Mouse (Mus musculus): Measurements from ENCODE around the gene Kiz. TPM values are rescaled to one million over a fixed set of nuclear protein-coding genes. Genes with fewer than 3 reads are reported as not detected.

Kiz gene
- polyA plus RNA-seq, 1 experiment from 2014 or later, result 32.2 TPM

GRCm38 (mm10) chr2:146877423-146878098 is 21.9 kb downstream of the Kiz start:
- H3K4me1 ChIP-seq, result no peaks in the 10 kb centered on the region
- no peaks in the 10 kb centered on the region for H3K9me3 ChIP-seq (replicated peaks)
- no peak overlapping the region for H3K4me3 ChIP-seq
- 89% methylated on average over 1 of the region's 1 CpGs for WGBS
- H3K36me3 ChIP-seq, result no peaks in the 10 kb centered on the region
- H3K27me3 ChIP-seq (ENCODE audit: low read depth, poor library complexity, severe bottlenecking), result peaks cover 11% of the 10 kb centered on the region; the same call in 1 of the 2 replicates
- DNase-seq (ENCODE audit: low spot score), result no peak
- no peak overlapping the region for H3K27ac ChIP-seq (replicated peaks)

DNA sequence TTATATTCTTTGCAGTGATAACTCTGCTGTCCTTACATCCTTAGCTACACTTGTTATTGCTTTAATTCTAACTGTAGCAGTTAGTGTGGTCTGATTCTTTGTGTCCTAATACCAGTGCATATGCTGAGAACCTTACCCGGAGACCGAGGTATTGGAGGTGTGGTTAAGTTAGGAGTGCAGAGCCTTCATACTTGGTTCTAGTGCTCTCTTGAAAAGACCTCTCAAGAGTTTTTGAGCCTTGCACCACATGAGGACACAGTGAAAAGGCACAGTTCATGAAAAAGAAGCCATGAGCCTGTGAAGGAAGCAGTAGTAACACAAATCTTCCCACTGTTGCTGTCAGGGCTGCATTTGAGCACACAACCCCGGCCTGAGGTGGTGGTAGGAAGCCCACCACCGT is 26.0 kb downstream of the Kiz start:
- no peak overlapping the region for H3K27ac ChIP-seq (replicated peaks)
- no peaks in the 10 kb centered on the region for H3K9me3 ChIP-seq (replicated peaks)
- WGBS, result 95% methylated on average over 4 of the region's 4 CpGs
- no peaks in the 10 kb centered on the region for H3K36me3 ChIP-seq
- H3K4me3 ChIP-seq, result no peak overlapping the region
- H3K4me1 ChIP-seq, result peaks cover 23% of the 10 kb centered on the region
- peaks cover 11% of the 10 kb centered on the region; the same call in 1 of the 2 replicates for H3K27me3 ChIP-seq (ENCODE audit: low read depth, poor library complexity, severe bottlenecking)
- DNase-seq (ENCODE audit: low spot score), result no peak

DNA sequence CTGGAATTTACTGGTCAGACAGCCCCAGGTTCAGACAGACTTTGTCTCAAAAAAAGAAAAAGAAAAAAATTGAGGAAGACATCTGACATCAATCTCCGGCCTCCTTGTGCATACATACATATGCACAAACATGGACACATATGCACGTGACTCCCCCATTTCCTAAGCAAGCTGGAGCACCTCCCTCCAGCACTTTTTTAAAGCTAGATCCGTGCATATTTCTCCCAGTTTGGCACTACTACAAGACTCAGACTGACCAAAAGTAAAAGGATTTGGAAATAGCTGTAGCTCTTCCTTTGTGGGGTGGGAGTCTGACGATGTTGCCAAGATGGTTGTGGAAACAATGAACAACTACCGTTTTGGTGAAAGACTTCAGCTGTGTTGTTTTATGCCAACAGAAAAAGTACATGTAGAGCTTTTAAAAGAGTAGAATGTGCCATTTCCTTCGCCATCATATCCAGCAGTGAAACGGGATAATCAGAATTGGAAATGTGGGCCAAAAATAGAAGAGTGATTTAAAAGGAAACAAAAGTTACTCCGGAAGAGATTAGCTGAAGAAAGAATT is 28.7 kb downstream of the Kiz start:
- Histone ChIP-seq H3K9me3 (replicated peaks) (no peaks in the 10 kb centered on the region; the same call in 1 of the 2 replicates), H3K4me1 (peaks cover 23% of the 10 kb centered on the region), H3K36me3 (peaks cover 8% of the 10 kb centered on the region), H3K4me3 (no peak overlapping the region), H3K27me3 (ENCODE audit: low read depth, poor library complexity, severe bottlenecking) (peaks cover 11% of the 10 kb centered on the region; the same call in 1 of the 2 replicates), H3K27ac (replicated peaks) (peak overlapping the region; percentile 59; the same call in 1 of the 2 replicates)
- 46% methylated on average over 8 of the region's 8 CpGs for WGBS
- DNase-seq (ENCODE audit: low spot score), result no peak

DNA sequence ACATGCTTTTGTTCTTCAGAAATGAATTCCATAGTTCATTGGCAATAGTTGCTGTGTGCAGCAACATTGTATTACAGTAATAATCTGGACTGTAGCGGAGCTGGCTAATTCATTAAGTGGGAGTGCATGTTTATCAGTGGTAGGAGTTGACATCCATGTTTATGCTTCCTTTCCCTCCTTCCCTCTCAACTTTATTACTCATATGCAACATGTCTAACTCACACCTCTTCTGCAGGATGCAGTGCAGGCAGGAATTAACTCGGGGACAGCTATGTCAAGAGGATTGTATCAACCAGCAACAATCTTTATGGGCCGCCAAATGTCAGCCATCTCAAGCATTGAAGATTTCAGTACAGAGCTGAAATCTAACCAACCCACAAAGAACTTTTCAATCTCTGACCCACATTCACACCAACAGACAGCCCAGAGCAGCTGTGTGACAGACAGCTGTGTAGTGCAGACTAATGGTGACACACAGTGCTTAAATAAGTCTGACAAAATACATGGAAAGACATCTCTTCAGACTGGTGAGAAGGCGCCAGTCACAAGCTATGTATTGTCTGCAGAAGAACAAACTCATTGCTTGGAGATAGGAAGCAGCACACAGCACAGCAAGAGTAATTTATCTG is 33.2 kb downstream of the Kiz start:
- no peak for DNase-seq (ENCODE audit: low spot score)
- no peaks in the 10 kb centered on the region; the same call in 1 of the 2 replicates for H3K9me3 ChIP-seq (replicated peaks)
- H3K4me3 ChIP-seq, result no peak overlapping the region
- H3K27me3 ChIP-seq (ENCODE audit: low read depth, poor library complexity, severe bottlenecking), result no peaks in the 10 kb centered on the region
- no peak overlapping the region for H3K27ac ChIP-seq (replicated peaks)
- H3K4me1 ChIP-seq, result peaks cover 16% of the 10 kb centered on the region
- H3K36me3 ChIP-seq, result peaks cover 33% of the 10 kb centered on the region
- 91% methylated on average over 4 of the region's 4 CpGs for WGBS

- Histone ChIP-seq H3K4me1 (no peaks in the 10 kb centered on the region), H3K27ac (replicated peaks) (no peak overlapping the region), H3K9me3 (replicated peaks) (no peaks in the 10 kb centered on the region), H3K36me3 (peaks cover 3% of the 10 kb centered on the region; the same call in 1 of the 2 replicates), H3K4me3 (no peak overlapping the region), H3K27me3 (ENCODE audit: low read depth, poor library complexity, severe bottlenecking) (no peaks in the 10 kb centered on the region)
- DNase-seq (ENCODE audit: low spot score), result no peak
Measured at GRCm38 (mm10) chr2:146898977-146899376, 43.3 kb downstream of the Kiz start.

GRCm38 (mm10) chr2:146916085-146916484 is 60.4 kb downstream of the Kiz start:
- DNase-seq (ENCODE audit: low spot score), result no peak
- no peak overlapping the region for H3K27ac ChIP-seq (replicated peaks)
- H3K27me3 ChIP-seq (ENCODE audit: low read depth, poor library complexity, severe bottlenecking), result peaks cover 24% of the 10 kb centered on the region
- no peak overlapping the region for H3K4me3 ChIP-seq
- no peaks in the 10 kb centered on the region for H3K9me3 ChIP-seq (replicated peaks)
- peaks cover 22% of the 10 kb centered on the region for H3K4me1 ChIP-seq
- 0 out of 2 replicates have a peak, but pooled peaks cover 4% of the 10 kb centered on the region for H3K36me3 ChIP-seq
- 91% methylated on average over 3 of the region's 3 CpGs for WGBS

DNA sequence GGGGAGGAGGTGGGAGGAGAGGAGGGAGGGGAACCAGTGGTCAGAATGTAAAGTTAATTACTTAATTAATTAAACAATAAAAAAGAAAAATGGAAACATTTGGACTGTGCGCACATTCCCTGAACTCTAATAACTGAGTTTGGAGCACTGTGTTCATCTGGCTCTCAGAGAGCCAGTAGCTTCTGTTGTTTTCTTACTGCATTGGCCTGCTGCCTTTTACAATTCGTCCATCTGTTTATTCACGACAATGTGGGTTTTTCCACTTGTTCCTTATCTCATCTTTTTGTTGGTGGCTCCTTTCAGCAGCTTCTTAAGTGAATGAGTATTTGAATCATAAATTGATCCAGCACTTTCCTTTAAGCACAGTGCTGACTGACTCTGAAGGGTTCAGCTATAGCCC is 62.1 kb downstream of the Kiz start:
- H3K9me3 ChIP-seq (replicated peaks), result no peaks in the 10 kb centered on the region
- no peak overlapping the region for H3K4me3 ChIP-seq
- H3K4me1 ChIP-seq, result peaks cover 36% of the 10 kb centered on the region
- WGBS, result 80% methylated on average over 3 of the region's 3 CpGs
- DNase-seq (ENCODE audit: low spot score), result no peak
- 0 out of 2 replicates have a peak, but pooled peaks cover 4% of the 10 kb centered on the region for H3K36me3 ChIP-seq
- H3K27me3 ChIP-seq (ENCODE audit: low read depth, poor library complexity, severe bottlenecking), result peaks cover 32% of the 10 kb centered on the region
- 0 out of 2 replicates have a peak overlapping the region, but pooled peaks have one; percentile 17 for H3K27ac ChIP-seq (replicated peaks)

DNA sequence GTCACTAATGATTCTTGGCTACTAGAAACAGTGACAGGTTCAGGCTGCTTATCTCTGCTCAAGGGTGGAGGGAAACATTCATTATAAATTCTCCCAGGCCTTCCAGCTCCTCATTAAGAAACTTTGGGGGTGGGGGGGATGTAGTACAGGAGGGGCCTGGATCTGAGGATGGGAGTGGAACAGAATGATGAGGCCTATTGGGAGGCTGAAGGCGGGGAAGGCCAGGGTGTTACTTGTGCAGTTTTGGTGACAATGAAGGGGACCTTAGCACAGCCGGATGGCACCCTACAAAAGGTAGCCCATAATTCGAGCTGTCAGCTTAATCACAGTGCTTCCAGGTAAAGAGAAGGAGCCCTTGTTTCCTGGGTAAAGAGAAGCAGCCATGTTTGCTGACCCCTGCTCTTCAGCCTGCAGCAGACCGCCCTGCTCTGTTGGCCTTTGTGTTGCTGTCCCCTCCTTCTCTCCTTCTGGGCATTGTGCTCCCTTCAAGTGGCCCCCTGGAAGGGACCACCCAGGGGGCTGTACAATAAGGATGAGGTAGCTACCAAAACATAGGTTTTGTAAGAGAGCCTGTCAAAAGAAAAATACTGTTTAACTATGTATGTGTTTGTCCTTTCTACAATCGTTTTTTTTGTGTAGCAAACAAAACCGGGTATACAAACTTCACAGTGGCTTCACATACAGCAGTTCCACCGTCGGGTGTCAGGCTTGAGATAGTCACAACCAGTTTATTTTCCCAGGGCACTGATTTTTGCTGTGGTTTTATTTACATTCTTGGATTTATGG is 64.9 kb downstream of the Kiz start:
- peak overlapping the region; percentile 76 for H3K27ac ChIP-seq (replicated peaks)
- peaks cover 41% of the 10 kb centered on the region for H3K4me1 ChIP-seq
- no peaks in the 10 kb centered on the region for H3K9me3 ChIP-seq (replicated peaks)
- peaks cover 45% of the 10 kb centered on the region for H3K27me3 ChIP-seq (ENCODE audit: low read depth, poor library complexity, severe bottlenecking)
- peak overlapping the region; percentile 16; the same call in 1 of the 2 replicates for H3K4me3 ChIP-seq
- peak; percentile 71 for DNase-seq (ENCODE audit: low spot score)
- 5% methylated on average over 8 of the region's 8 CpGs for WGBS
- no peaks in the 10 kb centered on the region for H3K36me3 ChIP-seq

GRCm38 (mm10) chr2:146925296-146925695 is 69.6 kb downstream of the Kiz start:
- peaks cover 4% of the 10 kb centered on the region; the same call in 1 of the 2 replicates for H3K36me3 ChIP-seq
- no peaks in the 10 kb centered on the region for H3K9me3 ChIP-seq (replicated peaks)
- no peak overlapping the region for H3K27ac ChIP-seq (replicated peaks)
- H3K27me3 ChIP-seq (ENCODE audit: low read depth, poor library complexity, severe bottlenecking), result peaks cover 25% of the 10 kb centered on the region
- H3K4me1 ChIP-seq, result peaks cover 27% of the 10 kb centered on the region
- WGBS, result 93% methylated on average over 1 of the region's 1 CpGs
- DNase-seq (ENCODE audit: low spot score), result no peak
- no peak overlapping the region for H3K4me3 ChIP-seq

DNA sequence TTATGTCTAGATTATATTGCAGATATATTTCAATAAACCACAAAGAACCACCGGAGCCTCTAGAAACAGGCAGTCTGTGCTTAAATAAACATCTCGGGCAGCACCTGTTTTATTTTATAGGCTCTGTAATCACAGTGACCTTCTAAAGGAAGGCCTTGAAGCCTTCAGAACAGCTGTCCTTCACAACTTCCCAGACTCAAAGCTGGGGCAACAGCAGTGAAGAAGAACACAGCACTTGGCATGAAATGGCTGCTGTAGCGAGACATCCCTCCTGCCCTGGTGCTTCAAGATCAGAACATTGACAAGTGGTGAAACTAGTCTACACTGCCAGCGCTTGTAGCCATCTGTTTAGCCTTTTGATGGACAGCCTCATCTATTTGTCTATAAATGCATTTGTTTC is 70.2 kb downstream of the Kiz start:
- no peak for DNase-seq (ENCODE audit: low spot score)
- H3K36me3 ChIP-seq, result peaks cover 4% of the 10 kb centered on the region; the same call in 1 of the 2 replicates
- H3K4me1 ChIP-seq, result peaks cover 22% of the 10 kb centered on the region
- WGBS, result 92% methylated on average over 4 of the region's 4 CpGs
- peaks cover 21% of the 10 kb centered on the region for H3K27me3 ChIP-seq (ENCODE audit: low read depth, poor library complexity, severe bottlenecking)
- no peak overlapping the region for H3K27ac ChIP-seq (replicated peaks)
- H3K4me3 ChIP-seq, result no peak overlapping the region
- H3K9me3 ChIP-seq (replicated peaks), result no peaks in the 10 kb centered on the region

DNA sequence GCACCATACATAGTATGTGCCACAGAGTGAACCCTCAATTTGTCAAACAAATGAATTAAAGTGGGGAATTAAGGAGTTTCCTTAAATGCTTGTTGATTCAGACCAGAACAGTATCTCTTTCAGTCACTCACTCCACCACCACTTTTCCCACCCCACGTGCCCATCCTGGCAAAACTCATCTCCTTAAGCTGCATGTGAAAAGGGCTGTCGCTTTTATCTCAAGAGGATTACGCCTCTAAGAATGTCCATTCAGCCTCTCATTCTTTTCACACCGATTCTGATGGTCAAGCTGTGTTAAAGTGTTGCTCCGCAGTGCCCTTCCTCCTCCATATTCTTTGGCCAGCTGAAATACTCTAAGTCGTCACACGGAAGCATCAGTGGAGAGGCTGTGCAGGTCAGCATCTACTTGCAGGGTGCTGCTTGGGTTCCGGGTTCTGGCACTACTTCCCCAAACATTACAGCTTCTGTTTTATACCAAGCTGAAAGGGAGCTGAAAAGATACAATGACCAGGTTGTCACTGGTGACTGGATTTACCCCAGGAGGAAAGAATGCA is 92.6 kb downstream of the Kiz start:
- 15% methylated on average over 8 of the region's 8 CpGs for WGBS
- DNase-seq (ENCODE audit: low spot score), result peak; percentile 55

GRCm38 (mm10) chr2:146956366-146956765 is 100.7 kb downstream of the Kiz start:
- Histone ChIP-seq H3K27me3 (ENCODE audit: low read depth, poor library complexity, severe bottlenecking) (peaks cover 83% of the 10 kb centered on the region), H3K4me1 (peaks cover 55% of the 10 kb centered on the region), H3K36me3 (no peaks in the 10 kb centered on the region), H3K4me3 (no peak overlapping the region), H3K27ac (replicated peaks) (no peak overlapping the region), H3K9me3 (replicated peaks) (no peaks in the 10 kb centered on the region)
- no peak for DNase-seq (ENCODE audit: low spot score)
- WGBS, result 12% methylated on average over 6 of the region's 6 CpGs

More for the DNA sequence above, 92.6 kb downstream of the Kiz start:
- Histone ChIP-seq H3K4me1 (peaks cover 45% of the 10 kb centered on the region), H3K9me3 (replicated peaks) (no peaks in the 10 kb centered on the region), H3K36me3 (no peaks in the 10 kb centered on the region), H3K27ac (replicated peaks) (no peak overlapping the region), H3K27me3 (ENCODE audit: low read depth, poor library complexity, severe bottlenecking) (peaks cover 99% of the 10 kb centered on the region), H3K4me3 (0 out of 2 replicates have a peak overlapping the region, but pooled peaks have one; percentile 11)
